Mouse (Mus musculus) cerebellum, adult 11 months (tissue): ENCODE results near the gene Galnt14.
A peak's percentile ranks its signal among the peaks of the same experiment; 100 is the strongest.

ENCODE experiments used
- DNase-seq: peaks from one replicate; pipeline ENCODE4 v3.0.0; 2022

Gene Galnt14

GRCm38 (mm10) chr17:73663237-73663636, 47.0 kb downstream of the Galnt14 start:
- DNase-seq = no peak

GRCm38 (mm10) chr17:73658731-73659445, 51.4 kb downstream of the Galnt14 start:
- no peak for DNase-seq

DNA sequence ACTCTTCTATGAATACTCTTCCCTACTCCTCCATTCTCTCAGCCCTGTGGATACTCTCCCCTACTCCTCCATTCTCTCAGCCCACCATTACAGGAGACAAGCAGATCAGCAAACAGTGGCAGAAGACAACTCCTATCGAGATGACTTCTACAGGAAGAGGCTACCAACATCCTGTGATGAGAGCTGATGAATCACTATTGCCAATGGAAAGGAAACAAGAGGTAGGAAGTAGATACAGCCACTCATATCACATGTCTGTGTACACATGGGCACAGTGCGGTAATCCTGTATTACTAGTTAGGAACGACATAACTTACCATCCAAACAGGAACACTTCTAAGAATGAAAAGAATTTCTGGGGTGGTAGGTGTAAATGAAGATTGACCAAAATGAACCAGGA, 53.9 kb downstream of the Galnt14 start:
- no peak for DNase-seq

- DNase-seq = no peak
Observed at GRCm38 (mm10) chr17:73654261-73654660, 56.0 kb downstream of the Galnt14 start.

DNA sequence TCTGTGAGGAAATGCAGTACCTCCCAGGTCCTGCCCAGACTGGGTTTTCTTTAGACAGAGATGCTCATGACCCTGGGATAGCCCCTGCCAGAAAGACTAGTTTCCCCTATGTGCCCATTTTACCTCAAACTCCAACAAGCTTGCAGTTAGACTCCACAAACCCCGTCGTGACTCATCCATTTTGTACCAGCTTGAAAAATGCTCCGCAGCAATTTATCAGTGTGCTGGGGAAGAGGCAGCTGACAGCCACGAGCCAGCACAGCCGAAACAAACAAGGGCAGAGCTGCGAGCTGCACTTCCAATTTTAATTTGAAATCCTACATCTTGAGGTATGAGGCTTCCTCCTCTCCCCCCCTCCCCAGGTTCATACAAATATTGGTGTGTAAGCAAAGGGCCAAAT, 60.9 kb downstream of the Galnt14 start:
- no peak for DNase-seq

- no peak for DNase-seq
Observed at GRCm38 (mm10) chr17:73641676-73642075, 68.6 kb downstream of the Galnt14 start.

DNA sequence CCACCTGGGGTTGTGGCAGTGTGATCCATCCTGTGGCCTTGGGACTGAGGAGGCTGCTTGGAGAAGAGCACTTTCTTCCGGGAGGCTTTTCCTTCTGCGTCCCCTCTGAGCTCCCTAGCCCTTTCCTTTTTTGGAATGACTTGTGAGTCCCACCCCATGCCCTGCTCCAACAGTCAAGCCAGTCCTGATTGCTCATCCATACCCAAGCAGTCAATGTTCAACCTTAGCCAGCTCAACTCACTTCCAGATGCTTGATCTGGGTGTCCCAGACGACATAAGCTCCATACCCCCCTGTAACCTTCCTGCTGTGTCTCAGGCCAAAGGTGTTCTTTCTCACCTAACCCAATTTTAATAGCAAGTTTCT, 70.2 kb downstream of the Galnt14 start:
- no peak for DNase-seq

- no peak for DNase-seq
Observed at GRCm38 (mm10) chr17:73639401-73640116, 70.7 kb downstream of the Galnt14 start.

DNA sequence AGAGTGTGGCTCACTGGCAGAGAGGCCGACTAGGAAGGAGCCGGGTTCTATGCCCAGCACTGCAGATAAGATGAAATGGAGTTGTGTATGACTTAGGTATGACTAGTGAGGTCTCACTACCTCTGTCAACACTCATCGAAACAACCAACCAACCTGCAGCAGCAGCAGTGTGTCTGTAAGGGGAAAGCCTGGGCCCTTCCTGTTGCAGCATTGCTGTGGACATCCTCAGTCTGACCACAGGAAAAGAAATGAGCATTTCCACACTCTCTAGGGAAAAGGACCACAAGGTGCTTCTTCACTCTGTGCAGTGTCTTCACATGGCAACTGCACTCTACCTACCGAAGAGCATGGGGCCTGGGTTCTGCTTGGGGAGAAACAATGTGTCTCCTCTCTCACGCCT, 73.3 kb downstream of the Galnt14 start:
- no peak for DNase-seq

GRCm38 (mm10) chr17:73634896-73635295, 75.4 kb downstream of the Galnt14 start:
- no peak for DNase-seq

DNA sequence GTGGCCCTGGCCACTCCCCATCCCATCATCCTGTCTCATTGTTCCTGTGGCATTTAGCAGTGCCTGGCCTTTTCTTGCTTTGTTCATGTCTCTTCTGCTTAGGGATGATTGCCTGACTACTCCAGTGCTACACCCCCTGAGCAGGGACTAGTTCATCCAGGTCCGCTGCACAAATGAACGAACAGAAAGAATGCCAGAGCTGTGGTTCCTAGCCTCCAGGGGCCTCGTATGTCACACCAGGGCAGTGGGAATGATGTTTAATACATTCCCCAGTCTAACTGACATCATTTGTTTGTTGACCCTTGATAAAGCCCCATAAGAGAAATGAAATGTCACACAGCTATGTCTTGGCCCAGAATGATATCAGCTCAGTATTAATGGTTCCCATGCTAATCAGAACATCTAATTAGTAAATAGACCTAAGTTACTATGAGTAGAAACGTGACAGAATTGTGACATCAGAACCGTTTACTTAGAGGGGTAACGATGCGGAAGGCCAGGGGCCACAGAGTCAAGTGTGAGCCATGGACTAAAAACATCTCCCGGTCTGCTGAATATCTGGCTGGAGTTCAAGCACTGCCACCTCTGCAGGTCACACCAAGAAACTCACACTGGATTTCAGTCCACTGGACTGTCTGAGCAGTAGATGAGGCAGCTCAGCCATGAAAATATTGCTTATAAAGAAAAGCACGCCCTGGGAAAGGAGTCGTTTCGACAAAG, 76.1 kb downstream of the Galnt14 start:
- no peak for DNase-seq

GRCm38 (mm10) chr17:73628263-73628914, 81.9 kb downstream of the Galnt14 start:
- DNase-seq = no peak

DNA sequence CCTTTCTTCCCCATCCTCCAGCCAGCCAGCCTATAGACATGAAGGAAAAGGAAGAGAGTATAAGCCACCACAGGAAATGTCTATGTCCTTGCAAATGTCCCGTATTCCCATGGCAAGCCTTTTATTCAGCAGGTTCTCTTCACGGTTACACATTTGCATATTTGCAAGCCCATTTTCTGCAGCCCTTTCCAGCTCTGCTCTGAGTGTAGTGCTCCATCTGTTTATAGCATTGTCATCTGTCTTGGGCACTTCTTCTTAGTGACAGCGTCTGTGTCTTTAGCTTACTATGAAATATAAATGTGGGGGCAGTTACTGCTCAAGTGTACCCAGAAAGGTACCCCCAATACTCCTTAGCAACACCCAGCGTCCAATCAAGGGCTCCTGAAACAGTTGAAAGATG, 83.3 kb downstream of the Galnt14 start:
- no peak for DNase-seq

- DNase-seq = no peak
Observed at GRCm38 (mm10) chr17:73620049-73620448, 90.2 kb downstream of the Galnt14 start.

DNA sequence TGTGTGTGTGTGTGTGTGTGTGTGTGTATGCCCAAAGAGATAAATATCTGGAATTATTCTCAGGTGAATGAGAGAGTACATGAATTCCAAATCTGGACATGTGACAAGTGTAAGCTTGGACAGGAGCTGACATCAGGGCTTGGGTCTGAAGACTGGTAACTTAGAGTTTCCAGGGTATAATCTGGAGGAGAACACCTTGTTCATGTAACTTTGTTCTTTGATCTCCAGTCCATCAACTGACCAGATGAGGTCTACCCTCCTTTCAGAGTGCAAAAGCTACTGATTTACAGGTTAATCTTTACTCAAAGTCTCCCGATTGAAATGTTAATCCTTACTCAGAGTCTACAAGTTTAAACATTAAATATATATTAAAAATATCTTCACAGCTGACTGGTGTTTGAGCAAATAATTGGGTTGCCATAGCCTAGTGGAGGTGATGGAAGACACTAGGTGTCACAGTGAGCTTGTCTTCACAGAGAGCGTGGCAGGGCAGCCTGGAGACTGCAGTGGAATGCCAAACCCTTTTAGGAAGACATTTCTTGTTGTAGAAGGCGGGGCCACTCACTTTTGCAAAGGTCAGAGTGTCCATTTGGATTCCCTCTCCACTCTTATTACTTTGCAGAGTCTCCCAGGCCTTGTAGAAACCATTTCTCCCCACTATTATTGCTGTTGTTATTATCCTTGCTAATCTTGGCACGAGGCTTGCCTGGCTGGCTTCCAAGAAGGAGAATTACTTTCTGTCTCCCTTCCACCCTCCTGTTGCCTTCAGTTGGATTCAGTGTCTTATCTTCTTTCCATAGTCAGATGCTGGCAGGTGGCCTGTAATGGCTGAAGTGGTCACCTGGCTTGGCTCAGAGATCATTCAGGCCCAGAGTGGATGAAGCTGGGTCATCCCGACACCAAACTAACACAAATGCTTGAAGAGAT, 107.4 kb downstream of the Galnt14 start:
- DNase-seq = no peak

DNA sequence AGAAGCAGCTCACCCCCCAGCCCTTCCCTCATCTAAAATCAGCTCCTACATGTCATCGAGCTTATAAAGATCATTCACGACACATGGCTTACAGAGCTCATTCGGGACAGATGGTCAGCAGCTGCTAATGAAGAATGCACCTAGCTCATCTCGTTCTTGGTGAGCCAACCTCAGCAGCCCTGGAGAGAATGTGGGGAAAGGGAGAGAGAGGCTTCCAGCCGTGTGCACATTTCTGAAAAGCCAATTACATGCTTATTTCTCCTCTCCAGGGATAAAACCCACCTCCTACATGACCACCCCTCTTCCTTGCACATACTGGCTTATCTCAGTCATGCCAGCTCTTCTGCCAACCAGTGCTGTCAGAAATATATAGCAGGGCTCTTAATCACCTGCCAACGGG, 110.3 kb downstream of the Galnt14 start:
- no peak for DNase-seq

GRCm38 (mm10) chr17:73592081-73592480, 118.2 kb downstream of the Galnt14 start:
- DNase-seq = no peak

- no peak for DNase-seq
Observed at GRCm38 (mm10) chr17:73587573-73587972, 122.7 kb downstream of the Galnt14 start.

DNA sequence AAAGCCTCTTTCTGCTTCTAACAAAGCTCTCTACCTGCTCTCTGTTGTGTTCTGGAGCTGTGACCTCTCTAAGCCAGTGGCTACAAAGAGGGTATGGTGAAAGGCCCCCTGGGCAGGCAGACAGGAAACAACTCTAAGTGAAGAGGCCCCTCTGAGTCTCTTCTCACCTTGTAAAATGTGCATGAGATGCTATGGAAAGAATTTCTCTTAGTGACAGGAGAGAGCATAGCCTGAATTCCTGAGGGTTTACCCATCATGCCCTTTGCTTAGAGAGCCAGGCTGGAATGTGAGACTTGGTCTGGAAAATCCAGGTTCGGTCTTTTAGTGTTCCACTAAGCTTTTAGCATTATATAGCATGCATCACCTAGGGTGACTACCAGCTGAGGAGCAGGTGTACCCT, 136.1 kb downstream of the Galnt14 start:
- no peak for DNase-seq

DNA sequence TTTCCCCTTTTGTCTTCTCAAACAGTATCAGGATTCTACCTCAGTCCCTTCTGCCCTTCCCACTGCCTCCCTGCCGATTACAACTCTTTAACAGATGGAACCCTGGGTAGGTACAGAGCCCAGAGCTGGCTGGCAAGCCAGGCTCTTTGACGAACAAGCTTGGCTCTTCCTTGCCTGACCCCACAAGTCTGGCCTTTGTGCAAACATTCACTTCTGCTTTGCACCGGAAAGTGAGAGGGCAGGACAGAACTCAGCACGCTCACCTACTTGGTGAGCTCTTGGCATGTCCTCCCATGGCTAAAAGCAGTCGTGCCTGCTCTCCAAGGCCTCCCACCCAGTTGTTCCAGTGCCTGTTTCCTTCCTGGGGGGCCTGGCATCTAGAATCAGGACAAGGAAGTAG, 137.4 kb downstream of the Galnt14 start:
- DNase-seq = no peak

DNA sequence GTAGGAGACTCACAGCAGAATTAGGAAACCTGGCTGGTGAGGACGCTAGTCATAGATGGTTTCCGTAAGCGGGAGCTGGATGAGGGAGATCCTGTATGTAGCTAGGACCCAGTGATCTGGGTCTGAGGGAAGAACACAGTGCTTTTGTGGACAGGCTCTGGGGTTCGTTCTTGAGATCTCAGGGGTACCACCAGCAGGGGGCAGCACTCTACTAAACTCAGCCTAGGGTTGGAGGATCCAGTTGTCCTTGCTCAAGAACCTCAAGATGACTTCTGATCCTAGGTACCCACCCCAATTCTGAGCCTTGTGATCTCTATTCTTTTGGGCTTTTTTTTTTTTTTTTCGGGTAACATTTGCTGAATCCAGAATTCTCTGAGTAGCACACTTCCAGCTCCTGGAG, 137.8 kb downstream of the Galnt14 start:
- DNase-seq = peak; percentile 15

DNA sequence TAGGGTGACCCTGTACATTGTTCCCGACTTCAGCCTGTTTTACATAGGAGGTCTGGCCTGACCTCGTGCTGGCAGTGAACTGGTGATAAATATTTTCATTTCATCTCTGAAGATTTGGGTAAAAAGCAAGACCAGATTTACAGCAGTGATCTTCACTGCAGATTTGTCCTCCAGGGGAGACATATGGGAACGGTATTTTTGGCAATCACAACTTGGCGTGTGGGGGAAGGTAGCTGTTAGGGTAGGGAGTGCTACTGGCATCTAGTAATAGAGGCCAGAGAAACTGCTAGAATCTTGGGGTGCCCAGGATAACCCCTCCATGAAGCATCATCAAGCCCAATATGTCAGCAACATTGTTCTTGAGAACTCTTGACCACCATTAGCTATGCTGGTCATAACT, 138.3 kb downstream of the Galnt14 start:
- no peak for DNase-seq
